8 mouse cellular contexts compared by ENCODE assay signal in the genomic region with DNA sequence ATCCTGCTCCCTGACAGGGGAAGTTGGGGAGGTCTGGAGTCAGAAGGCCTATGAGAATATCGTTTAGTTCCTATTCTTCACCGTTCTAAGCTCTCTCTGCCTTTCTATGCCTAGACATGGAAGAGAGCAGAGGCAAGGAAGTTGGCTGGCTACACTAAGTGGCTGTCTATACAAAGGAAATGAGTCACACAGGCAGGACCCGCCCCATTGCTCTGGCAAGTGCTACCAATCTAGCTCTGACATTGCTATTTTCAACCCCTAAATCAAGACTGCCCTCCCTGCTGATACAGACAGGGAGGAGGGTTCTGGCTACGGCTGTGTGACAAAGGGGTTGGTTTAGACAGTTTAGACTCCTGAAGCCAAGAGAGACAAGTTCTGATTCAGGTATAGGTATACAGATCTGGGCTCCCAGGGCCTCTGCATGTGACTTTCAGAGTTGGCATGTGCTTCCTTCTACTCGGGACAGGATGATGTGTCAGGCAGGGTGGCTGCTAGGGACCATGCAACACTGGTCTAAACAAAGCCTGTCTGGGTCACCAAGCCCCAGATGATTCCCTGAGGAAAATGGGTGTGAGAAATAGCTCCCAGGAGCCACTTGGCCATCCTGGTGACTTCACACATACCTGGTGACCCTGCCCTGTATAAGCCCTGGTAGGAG. TPM values are rescaled to one million over a fixed set of nuclear protein-coding genes. Genes with fewer than 3 reads are reported as not detected.
DNase-seq lines count a peak whose midpoint lies in the region; ATAC-seq and TF ChIP-seq lines count a peak whose summit lies in the region.

No protein-coding gene starts in this region.

- no peak overlapping the region for H3K4me3 ChIP-seq in thymus, adult 2 months (ENCODE audit: control insufficient read depth, insufficient read depth, low read length)
- no peak overlapping the region for H3K4me3 ChIP-seq in brown adipose tissue, adult 24 weeks (ENCODE audit: insufficient read depth, low read depth, low read length)
- no peak overlapping the region for H3K4me3 ChIP-seq in liver, embryonic 16.5 days (ENCODE audit: low read depth, low read length)
- H3K4me3 ChIP-seq in stomach, embryonic 14.5 days (ENCODE audit: low read depth, low read length) = no peak overlapping the region
- H3K4me3 ChIP-seq in midbrain, embryonic 13.5 days (replicated peaks) = no peak overlapping the region

- no peak overlapping the region for H3K9ac ChIP-seq in liver, embryonic 16.5 days (ENCODE audit: low read depth, low read length)
- H3K9ac ChIP-seq in stomach, embryonic 14.5 days (replicated peaks; ENCODE audit: low read depth, low read length) = no peak overlapping the region
- no peak overlapping the region for H3K9ac ChIP-seq in midbrain, embryonic 13.5 days (replicated peaks)

- peak; percentile 70 for ATAC-seq in liver, embryonic 16.5 days (ENCODE audit: low read depth)
- peak; percentile 72; the same call in 1 of the 2 replicates for ATAC-seq in stomach, embryonic 14.5 days (ENCODE audit: insufficient number of reproducible peaks, insufficient read depth, low FRiP score, low read depth)
- ATAC-seq in midbrain, embryonic 13.5 days = no peak

- H3K36me3 ChIP-seq in thymus, adult 2 months (ENCODE audit: control insufficient read depth, insufficient read depth, low read length) = peaks cover 30% of the 10 kb centered on the region
- peaks cover 15% of the 10 kb centered on the region for H3K36me3 ChIP-seq in liver, embryonic 16.5 days (ENCODE audit: control insufficient read depth, insufficient read depth)
- H3K36me3 ChIP-seq in stomach, embryonic 14.5 days (ENCODE audit: control insufficient read depth, insufficient read depth, low read length) = peaks cover 18% of the 10 kb centered on the region
- peaks cover 45% of the 10 kb centered on the region for H3K36me3 ChIP-seq in midbrain, embryonic 13.5 days

- TF ChIP-seq POLR2A in thymus, adult 2 months (IDR thresholded peaks at IDR 0.05; ENCODE audit: control insufficient read depth, extremely low read depth, insufficient read depth, low read length, poor library complexity) = no peak

- no peaks in the 10 kb centered on the region for H3K9me3 ChIP-seq in liver, embryonic 16.5 days (replicated peaks; ENCODE audit: control insufficient read depth, low read length)
- H3K9me3 ChIP-seq in stomach, embryonic 14.5 days (ENCODE audit: control insufficient read depth, low read depth, low read length) = no peaks in the 10 kb centered on the region
- no peaks in the 10 kb centered on the region for H3K9me3 ChIP-seq in midbrain, embryonic 13.5 days

- no peak overlapping the region for H3K27ac ChIP-seq in thymus, adult 2 months (ENCODE audit: control insufficient read depth, insufficient read depth, low read length)
- H3K27ac ChIP-seq in brown adipose tissue, adult 24 weeks (replicated peaks; ENCODE audit: low read depth, low read length) = peak overlapping the region; percentile 65
- peak overlapping the region; percentile 29; the same call in 1 of the 2 replicates for H3K27ac ChIP-seq in liver, embryonic 16.5 days (ENCODE audit: low read length)
- no peak overlapping the region for H3K27ac ChIP-seq in stomach, embryonic 14.5 days (ENCODE audit: low read length)
- H3K27ac ChIP-seq in midbrain, embryonic 13.5 days = no peak overlapping the region

- H3K27me3 ChIP-seq in thymus, adult 2 months (ENCODE audit: control insufficient read depth, insufficient read depth, low read length) = no peaks in the 10 kb centered on the region
- H3K27me3 ChIP-seq in liver, embryonic 16.5 days (ENCODE audit: control insufficient read depth, insufficient read depth, low read depth, low read length) = no peaks in the 10 kb centered on the region
- no peaks in the 10 kb centered on the region for H3K27me3 ChIP-seq in stomach, embryonic 14.5 days (ENCODE audit: control insufficient read depth, insufficient read depth, low read length)
- H3K27me3 ChIP-seq in midbrain, embryonic 13.5 days = no peaks in the 10 kb centered on the region

- 30% methylated on average over 5 of the region's 5 CpGs for WGBS in thymus, adult 2 months
- WGBS in liver, embryonic 16.5 days (ENCODE audit: insufficient replicate concordance) = 14% methylated on average over 5 of the region's 5 CpGs
- 59% methylated on average over 5 of the region's 5 CpGs for WGBS in stomach, embryonic 14.5 days
- 85% methylated on average over 5 of the region's 5 CpGs for WGBS in midbrain, embryonic 13.5 days

- TF ChIP-seq CTCF in thymus, adult 2 months (IDR thresholded peaks at IDR 0.05; ENCODE audit: borderline replicate concordance, control insufficient read depth, extremely low read depth, insufficient read depth, low read length, poor library complexity) = no peak

- intact Hi-C loops in heart, postnatal 25 days (cut with DNase I) = no loop called here

- H3K4me1 ChIP-seq in thymus, adult 2 months (replicated peaks; ENCODE audit: control insufficient read depth, insufficient read depth, low read length) = peaks cover 7% of the 10 kb centered on the region; the same call in 1 of the 2 replicates
- peaks cover 17% of the 10 kb centered on the region; the same call in 1 of the 2 replicates for H3K4me1 ChIP-seq in brown adipose tissue, adult 24 weeks (ENCODE audit: control insufficient read depth, insufficient read depth, insufficient read length, low read length)
- H3K4me1 ChIP-seq in liver, embryonic 16.5 days (ENCODE audit: control insufficient read depth, low read depth, low read length) = no peaks in the 10 kb centered on the region; the same call in 1 of the 2 replicates
- no peaks in the 10 kb centered on the region for H3K4me1 ChIP-seq in stomach, embryonic 14.5 days (ENCODE audit: control insufficient read depth, insufficient read depth, low read length)
- H3K4me1 ChIP-seq in midbrain, embryonic 13.5 days (replicated peaks) = no peaks in the 10 kb centered on the region

- DNase-seq in thymus, adult 2 months = peak; percentile 31
- no peak for DNase-seq in thymus, adult 18-20 months
- peak; percentile 82 for DNase-seq in heart, postnatal 25 days (ENCODE audit: low spot score)
- DNase-seq in layer of hippocampus, postnatal 10 days (ENCODE audit: low spot score in 2 of 2) = no peak

- H3K4me2 ChIP-seq in liver, embryonic 16.5 days (ENCODE audit: low read depth, low read length) = no peak overlapping the region
- H3K4me2 ChIP-seq in stomach, embryonic 14.5 days (replicated peaks; ENCODE audit: low read depth, low read length) = no peak overlapping the region
- H3K4me2 ChIP-seq in midbrain, embryonic 13.5 days (replicated peaks) = no peak overlapping the region

RNA-seq across cellular contexts. Expression of a gene that starts 18.6 kb away (rescaled TPM):
- polyA plus RNA-seq in thymus, adult 2 months (2012; rRNA removed) = 124 and 125 TPM in 2 replicates
- polyA plus RNA-seq in brown adipose tissue, adult 24 weeks (2012; ENCODE audit: insufficient read depth, insufficient read length, missing spikeins) = 3.8 and 6.9 TPM in 2 replicates
- total RNA-seq in heart, postnatal 25 days (2021) = 10 to 100 TPM; 13.9 to 17.8 TPM
- 2.2 and 3.8 TPM in 2 replicates for polyA plus RNA-seq in liver, embryonic 16.5 days (2015; fragmentation: Nextera tagmentation; extraction: Ambion mirVana)
- 13.2 and 16.4 TPM in 2 replicates for polyA plus RNA-seq in stomach, embryonic 14.5 days (2014; fragmentation: Nextera tagmentation; extraction: Ambion mirVana)
- 1.7 and 2.6 TPM in 2 replicates for polyA plus RNA-seq in midbrain, embryonic 13.5 days (2015; fragmentation: Nextera tagmentation; extraction: Ambion mirVana)
- 1 to 10 TPM; 8.7 to 9.3 TPM for total RNA-seq in layer of hippocampus, postnatal 10 days (2021)

RNA-seq across cellular contexts. Expression of a gene that starts 30.4 kb away (rescaled TPM):
- 43.6 and 46.4 TPM in 2 replicates for polyA plus RNA-seq in thymus, adult 2 months (2012; rRNA removed)
- polyA plus RNA-seq in brown adipose tissue, adult 24 weeks (2012; ENCODE audit: insufficient read depth, insufficient read length, missing spikeins) = 13.4 and 14.6 TPM in 2 replicates
- 10 to 100 TPM in 1 of 2 experiments, 1 to 10 TPM in 1; 10.0 to 10.7 TPM for total RNA-seq in heart, postnatal 25 days (2021)
- polyA plus RNA-seq in liver, embryonic 16.5 days (2015; fragmentation: Nextera tagmentation; extraction: Ambion mirVana) = 3.8 and 4.1 TPM in 2 replicates
- 7.5 and 9.2 TPM in 2 replicates for polyA plus RNA-seq in stomach, embryonic 14.5 days (2014; fragmentation: Nextera tagmentation; extraction: Ambion mirVana)
- polyA plus RNA-seq in midbrain, embryonic 13.5 days (2015; fragmentation: Nextera tagmentation; extraction: Ambion mirVana) = 9.1 and 9.4 TPM in 2 replicates
- total RNA-seq in layer of hippocampus, postnatal 10 days (2021) = 10 to 100 TPM; 15.0 TPM

Comparison
In these comparisons a context has a peak if more than half of its experiments do, and no peak if none do; other contexts are left out.
1. DNase-seq: peak in thymus, adult 2 months (single experiment) and heart, postnatal 25 days (single experiment); none in thymus, adult 18-20 months (0 of 2) and layer of hippocampus, postnatal 10 days (0 of 2).
2. H3K27ac ChIP-seq: peak in brown adipose tissue, adult 24 weeks (single experiment) and liver, embryonic 16.5 days (single experiment); none in thymus, adult 2 months (single experiment), stomach, embryonic 14.5 days (single experiment) and midbrain, embryonic 13.5 days (single experiment).